Mouse (Mus musculus) spleen, adult 2 months (tissue): ENCODE results near the gene Vipr2.

Experiments used
- CTCF ChIP-seq: fragments of 200-500 bp; IDR thresholded peaks from 2 replicates; pipeline ENCODE4 v1.5.1; 2011; ENCODE audit warnings: mild to moderate bottlenecking, inconsistent platforms; ENCODE audit not compliant: insufficient read depth, insufficient read length, insufficient replicate concordance; ENCODE audit errors: extremely low read depth
- POLR2A ChIP-seq: fragments of 200-500 bp; IDR thresholded peaks from 2 replicates; pipeline ENCODE4 v1.6.1; 2011; ENCODE audit warnings: low read depth, low read length, inconsistent platforms

- TF ChIP-seq CTCF (no peak), POLR2A (no peak)
Observed at GRCm38 (mm10) chr12:116156792-116157532, 79.4 kb downstream of the Vipr2 start.
